Mouse (Mus musculus): ENCODE data around the gene Ubap2l. TPM values are rescaled to one million over a fixed set of nuclear protein-coding genes. Genes with fewer than 3 reads are reported as not detected.

Ubap2l gene
- total RNA-seq, 2 experiments from 2014 or later: 152 to 166 TPM

- no peak for DNase-seq
These were observed 15.4 kb upstream of the Ubap2l start for GRCm38 (mm10) chr3:90067851-90068250.

- peak; percentile 67 for DNase-seq
These were observed 13.1 kb upstream of the Ubap2l start for GRCm38 (mm10) chr3:90065553-90065952.

GRCm38 (mm10) chr3:90064383-90064782, 12.0 kb upstream of the Ubap2l start:
- no peak for DNase-seq

- no peak for DNase-seq
These were observed 10.1 kb upstream of the Ubap2l start for GRCm38 (mm10) chr3:90062539-90062938.

- no peak for DNase-seq
These were observed 9.1 kb upstream of the Ubap2l start for GRCm38 (mm10) chr3:90061549-90061948.

- peak; percentile 80 for DNase-seq
These were observed 732 bp downstream of the Ubap2l start, which contains the start of gene 4933434E20Rik for GRCm38 (mm10) chr3:90051441-90052350. Gene 4933434E20Rik (plus strand): TSS chr3:90051636.

GRCm38 (mm10) chr3:90049691-90050090, 2.7 kb downstream of the Ubap2l start:
- no peak for DNase-seq

GRCm38 (mm10) chr3:90036263-90036662, 16.2 kb downstream of the Ubap2l start:
- no peak for DNase-seq

GRCm38 (mm10) chr3:90034653-90035052, 17.8 kb downstream of the Ubap2l start:
- no peak for DNase-seq

GRCm38 (mm10) chr3:90016626-90017025, 35.8 kb downstream of the Ubap2l start:
- no peak for DNase-seq

- no peak for DNase-seq
These were observed 42.1 kb downstream of the Ubap2l start for GRCm38 (mm10) chr3:90010291-90010690.

- no peak for DNase-seq
These were observed 48.2 kb downstream of the Ubap2l start for GRCm38 (mm10) chr3:90004091-90004796.

- no peak for DNase-seq
These were observed 52.6 kb downstream of the Ubap2l start for GRCm38 (mm10) chr3:89999830-90000229.

GRCm38 (mm10) chr3:89999090-89999489, 53.3 kb downstream of the Ubap2l start:
- peak; percentile 21 for DNase-seq

GRCm38 (mm10) chr3:89998612-89999054, 53.8 kb downstream of the Ubap2l start, which contains the start of gene Hax1:
Gene Hax1 (minus strand): TSS chr3:89998780.
- DNase-seq: peak; percentile 95

GRCm38 (mm10) chr3:89997791-89998495, 54.5 kb downstream of the Ubap2l start:
- no peak for DNase-seq

GRCm38 (mm10) chr3:89994807-89995515, 57.5 kb downstream of the Ubap2l start:
- DNase-seq: peak; percentile 14

GRCm38 (mm10) chr3:89987822-89988221, 64.6 kb downstream of the Ubap2l start:
- no peak for DNase-seq

- no peak for DNase-seq
These were observed 65.2 kb downstream of the Ubap2l start for GRCm38 (mm10) chr3:89987211-89987610.

- DNase-seq: no peak
These were observed 70.0 kb downstream of the Ubap2l start for GRCm38 (mm10) chr3:89982426-89982825.

- DNase-seq: no peak
These were observed 75.6 kb downstream of the Ubap2l start for GRCm38 (mm10) chr3:89976859-89977258.

- DNase-seq: no peak
These were observed 83.9 kb downstream of the Ubap2l start for GRCm38 (mm10) chr3:89968509-89968908.

Data from adrenal gland, postnatal 10 days (tissue).